Mouse (Mus musculus) lung, postnatal 0 days (tissue): Measurements from ENCODE around the gene Eif4g3. TPM values are rescaled to one million over a fixed set of nuclear protein-coding genes. Genes with fewer than 3 reads are reported as not detected.
A peak's percentile ranks its signal among the peaks of the same experiment; 100 is the strongest.

Source experiments
- ATAC-seq: fragments of 200-750 bp; cut with Nextera tagmentation; 2 replicates; pipeline ENCODE4 v1.8.0; 2017; ENCODE audit warnings: moderate library complexity
- DNase-seq: peaks from one replicate; pipeline ENCODE4 v3.0.0-alpha.2; 2016; ENCODE audit warnings: low spot score
- H3K27ac ChIP-seq: fragments of 300-500 bp; sonication (generic); 2 replicates; pipeline ENCODE4 v1.5.1; 2014; ENCODE audit warnings: antibody characterized with exemption, mild to moderate bottlenecking, low read length, mixed read lengths
- H3K27me3 ChIP-seq: fragments of 300-500 bp; sonication (generic); replicated peaks from 2 replicates; pipeline ENCODE4 v1.6.1; 2014; ENCODE audit warnings: low read length, mixed read lengths; ENCODE audit not compliant: insufficient read depth
- H3K36me3 ChIP-seq: fragments of 300-500 bp; sonication (generic); 2 replicates; pipeline ENCODE4 v1.6.1; 2014; ENCODE audit warnings: low read length, mixed read lengths; ENCODE audit not compliant: insufficient read depth
- H3K4me1 ChIP-seq: fragments of 300-500 bp; sonication (generic); 2 replicates; pipeline ENCODE4 v1.6.1; 2014; ENCODE audit warnings: antibody characterized with exemption, low read depth, low read length, mixed read lengths; ENCODE audit not compliant: insufficient read depth
- H3K4me2 ChIP-seq: fragments of 300-500 bp; sonication (generic); replicated peaks from 2 replicates; pipeline ENCODE4 v1.6.1; 2014; ENCODE audit warnings: low read depth, mild to moderate bottlenecking, low read length, moderate library complexity, mixed read lengths
- H3K4me3 ChIP-seq: fragments of 300-500 bp; sonication (generic); 2 replicates; pipeline ENCODE4 v1.5.1; 2014; ENCODE audit warnings: low read depth, low read length
- H3K9ac ChIP-seq: fragments of 300-500 bp; sonication (generic); replicated peaks from 2 replicates; pipeline ENCODE4 v1.6.1; 2014; ENCODE audit warnings: low read depth, mild to moderate bottlenecking
- H3K9me3 ChIP-seq: fragments of 300-500 bp; sonication (generic); 2 replicates; pipeline ENCODE4 v1.6.1; 2016; ENCODE audit warnings: low read length, mixed read lengths
- CTCF ChIP-seq: IDR thresholded peaks from 2 replicates; pipeline ENCODE4 v1.5.1; 2016; ENCODE audit warnings: antibody characterized with exemption, mild to moderate bottlenecking
- EP300 ChIP-seq: IDR thresholded peaks from 2 replicates; pipeline ENCODE4 v1.6.1; 2016; ENCODE audit warnings: antibody characterized with exemption, mild to moderate bottlenecking, control low read depth
- WGBS: fragments of 180-500 bp; shearing (Covaris S2); extraction: QIAGEN DNeasy Blood & Tissue Kit; methylation state at CpG from one replicate; pipeline ENCODE4 v1.1.7; 2014; 5-methylcytosine and 5-hydroxymethylcytosine counted together
- polyA plus RNA-seq: library from polyadenylated mRNA; unstranded; fragments of >200 nt; fragmentation: Nextera tagmentation; extraction: Ambion mirVana; gene quantifications from 2 replicates; pipeline ENCODE4 v1.2.1, GENCODE M21; 2015

Gene Eif4g3
- polyA plus RNA-seq, 1 experiment from 2014 or later: 17.2 TPM

GRCm38 (mm10) chr4:137993821-137994561, 1.2 kb downstream of the Eif4g3 start:
- no peaks in the 10 kb centered on the region for H3K9me3 ChIP-seq
- peak overlapping the region; percentile 95 for H3K4me3 ChIP-seq
- peak overlapping the region; percentile 90 for H3K9ac ChIP-seq
- H3K27me3 ChIP-seq: no peaks in the 10 kb centered on the region
- no peak for TF ChIP-seq EP300
- no peak for TF ChIP-seq CTCF
- peak overlapping the region; percentile 87 for H3K4me2 ChIP-seq
- H3K36me3 ChIP-seq: peaks cover 7% of the 10 kb centered on the region; the same call in 1 of the 2 replicates
- ATAC-seq (peak; percentile 12), DNase-seq (peak; percentile 32)
- H3K4me1 ChIP-seq: peaks cover 13% of the 10 kb centered on the region; the same call in 1 of the 2 replicates
- 1% methylated on average over 26 of the region's 60 CpGs for WGBS
- H3K27ac ChIP-seq: peak overlapping the region; percentile 91

GRCm38 (mm10) chr4:137994562-137995336, 1.9 kb downstream of the Eif4g3 start:
- WGBS: 34% methylated on average over 12 of the region's 12 CpGs
- H3K36me3 ChIP-seq: peaks cover 11% of the 10 kb centered on the region; the same call in 1 of the 2 replicates
- ATAC-seq (no peak), DNase-seq (peak; percentile 58)
- peaks cover 13% of the 10 kb centered on the region; the same call in 1 of the 2 replicates for H3K4me1 ChIP-seq
- H3K4me2 ChIP-seq: peak overlapping the region; percentile 87
- H3K27ac ChIP-seq: peak overlapping the region; percentile 91
- H3K4me3 ChIP-seq: peak overlapping the region; percentile 95
- no peaks in the 10 kb centered on the region for H3K9me3 ChIP-seq
- H3K9ac ChIP-seq: peak overlapping the region; percentile 90
- no peaks in the 10 kb centered on the region for H3K27me3 ChIP-seq
- TF ChIP-seq CTCF: no peak
- TF ChIP-seq EP300: no peak

- ATAC-seq: 0 out of 2 replicates have a peak, but pooled peaks have one; percentile 13
- Histone ChIP-seq H3K9ac (peak overlapping the region; percentile 39; the same call in 1 of the 2 replicates), H3K4me1 (peaks cover 13% of the 10 kb centered on the region; the same call in 1 of the 2 replicates), H3K27ac (0 out of 2 replicates have a peak overlapping the region, but pooled peaks have one; percentile 43), H3K4me3 (peak overlapping the region; percentile 95; the same call in 1 of the 2 replicates), H3K9me3 (no peaks in the 10 kb centered on the region), H3K36me3 (peaks cover 11% of the 10 kb centered on the region; the same call in 1 of the 2 replicates), H3K27me3 (no peaks in the 10 kb centered on the region), H3K4me2 (peak overlapping the region; percentile 87)
- TF ChIP-seq CTCF (no peak), EP300 (no peak)
- 56% methylated on average over 12 of the region's 12 CpGs for WGBS
- peak; percentile 76 for DNase-seq
Measured at GRCm38 (mm10) chr4:137995399-137995798, 2.6 kb downstream of the Eif4g3 start.

- peaks cover 11% of the 10 kb centered on the region; the same call in 1 of the 2 replicates for H3K36me3 ChIP-seq
- H3K27ac ChIP-seq: no peak overlapping the region
- 60% methylated on average over 4 of the region's 4 CpGs for WGBS
- DNase-seq (no peak), ATAC-seq (no peak)
- no peaks in the 10 kb centered on the region for H3K27me3 ChIP-seq
- no peak overlapping the region for H3K4me3 ChIP-seq
- H3K9me3 ChIP-seq: no peaks in the 10 kb centered on the region
- H3K4me1 ChIP-seq: peaks cover 11% of the 10 kb centered on the region; the same call in 1 of the 2 replicates
- H3K4me2 ChIP-seq: no peak overlapping the region
- H3K9ac ChIP-seq: no peak overlapping the region
- TF ChIP-seq CTCF (no peak), EP300 (no peak)
Measured at GRCm38 (mm10) chr4:137998232-137998631, 5.4 kb downstream of the Eif4g3 start.

- WGBS: 20% methylated on average over 7 of the region's 7 CpGs
- H3K9ac ChIP-seq: no peak overlapping the region
Measured at GRCm38 (mm10) chr4:138000682-138001081, 7.9 kb downstream of the Eif4g3 start.

More at GRCm38 (mm10) chr4:138000682-138001081, 7.9 kb downstream of the Eif4g3 start:
- Histone ChIP-seq H3K9me3 (no peaks in the 10 kb centered on the region), H3K27me3 (no peaks in the 10 kb centered on the region), H3K4me1 (peaks cover 1% of the 10 kb centered on the region; the same call in 1 of the 2 replicates), H3K27ac (no peak overlapping the region), H3K36me3 (peaks cover 11% of the 10 kb centered on the region; the same call in 1 of the 2 replicates), H3K4me3 (no peak overlapping the region), H3K4me2 (no peak overlapping the region)
- TF ChIP-seq EP300 (no peak), CTCF (no peak)
- DNase-seq (peak; percentile 27), ATAC-seq (no peak)
